Mouse (Mus musculus) olfactory bulb, adult 2 months (tissue): ENCODE measurements around the gene Gng2.

Source experiments
- CTCF ChIP-seq: fragments of 200-500 bp; IDR thresholded peaks from 2 replicates; pipeline ENCODE4 v1.5.1; 2012; ENCODE audit warnings: low read depth, mild to moderate bottlenecking, low read length, moderate library complexity; ENCODE audit not compliant: insufficient read depth
- POLR2A ChIP-seq: fragments of 200-500 bp; IDR thresholded peaks from 2 replicates; pipeline ENCODE4 v1.6.1; 2012; ENCODE audit warnings: mild to moderate bottlenecking, low read depth, low read length, moderate library complexity; ENCODE audit not compliant: insufficient read depth

DNA sequence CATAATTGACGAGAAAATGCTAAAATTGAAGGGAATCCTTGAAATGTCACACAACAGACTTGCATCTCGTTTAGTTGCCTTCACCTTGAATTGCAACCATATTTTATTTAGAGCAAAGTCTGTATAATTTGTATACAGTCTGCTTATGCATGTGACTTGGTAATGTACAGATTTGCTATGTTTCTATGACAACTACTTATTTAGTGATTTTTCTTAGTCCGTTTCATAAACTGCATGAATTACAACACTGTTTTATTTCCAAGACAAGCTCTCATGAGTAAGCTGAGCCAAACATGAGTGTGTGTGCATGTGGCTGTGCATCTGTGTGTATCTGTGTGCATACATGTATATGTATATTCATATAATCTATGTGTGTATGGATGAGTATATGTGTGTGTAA, 42.1 kb upstream of the Gng2 start:
- TF ChIP-seq CTCF (no peak), POLR2A (no peak)
